Mouse (Mus musculus): Measurements from ENCODE around the gene Bola2. TPM values are rescaled to one million over a fixed set of nuclear protein-coding genes. Genes with fewer than 3 reads are reported as not detected.

Gene Bola2
- polyA plus RNA-seq, 1 experiment from 2014 or later, result 118 TPM

DNA sequence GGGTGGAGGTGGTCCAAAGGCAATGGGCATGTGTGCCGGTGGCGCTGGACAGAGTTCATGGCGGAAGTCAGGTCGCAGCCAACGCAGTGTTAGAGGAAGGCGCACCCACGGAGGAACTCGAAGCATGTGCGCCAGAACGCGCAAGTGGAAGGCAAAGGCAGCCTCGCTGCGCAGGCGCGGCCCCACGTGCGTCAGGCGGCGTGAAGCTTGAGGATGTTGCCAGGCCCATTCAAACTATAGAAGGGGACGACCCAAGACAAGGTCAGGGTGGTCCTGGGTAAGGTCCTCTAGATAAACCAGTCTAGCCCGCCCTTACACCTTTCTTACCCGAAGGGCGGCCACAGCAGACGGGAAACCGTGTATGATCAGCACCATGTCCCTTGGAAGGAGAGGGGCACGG lies 2.8 kb upstream of the Bola2 start:
- Histone ChIP-seq H3K36me3 (ENCODE audit: control insufficient read depth, insufficient read depth, low read length) (peaks cover 14% of the 10 kb centered on the region), H3K9ac (replicated peaks; ENCODE audit: low read depth, low read length) (no peak overlapping the region), H3K9me3 (ENCODE audit: control insufficient read depth, low read depth, low read length) (no peaks in the 10 kb centered on the region), H3K4me1 (ENCODE audit: control insufficient read depth, insufficient read depth, low read length) (peaks cover 6% of the 10 kb centered on the region; the same call in 1 of the 2 replicates), H3K27ac (ENCODE audit: low read length) (no peak overlapping the region), H3K4me3 (ENCODE audit: low read depth, low read length) (no peak overlapping the region), H3K4me2 (replicated peaks; ENCODE audit: low read depth, low read length) (no peak overlapping the region), H3K27me3 (ENCODE audit: control insufficient read depth, insufficient read depth, low read length) (no peaks in the 10 kb centered on the region)
- WGBS, result 95% methylated on average over 26 of the region's 26 CpGs
- ATAC-seq (ENCODE audit: insufficient number of reproducible peaks, insufficient read depth, low FRiP score, low read depth), result no peak

DNA sequence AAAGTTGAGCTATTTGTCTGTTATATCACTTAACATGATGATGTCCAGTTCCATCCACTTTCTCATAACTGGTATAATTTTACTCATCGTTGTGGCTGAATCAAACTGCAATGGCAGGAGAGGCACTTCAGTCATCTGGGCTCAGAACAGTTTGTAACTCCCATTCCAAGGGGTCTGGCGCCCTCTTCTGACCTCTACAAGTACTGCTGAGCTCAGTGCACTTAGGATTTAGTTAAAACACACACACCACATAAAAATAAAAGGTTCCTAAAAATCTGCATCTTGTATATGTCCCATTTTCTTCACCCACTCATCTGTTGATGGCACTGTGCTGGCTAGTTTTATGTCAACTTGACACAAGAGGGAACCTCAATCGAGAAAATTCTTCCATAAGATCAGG lies 1.9 kb upstream of the Bola2 start:
- WGBS, result 27% methylated on average over 3 of the region's 3 CpGs
- Histone ChIP-seq H3K27ac (ENCODE audit: low read length) (no peak overlapping the region), H3K4me1 (ENCODE audit: control insufficient read depth, insufficient read depth, low read length) (peaks cover 6% of the 10 kb centered on the region; the same call in 1 of the 2 replicates), H3K36me3 (ENCODE audit: control insufficient read depth, insufficient read depth, low read length) (peaks cover 14% of the 10 kb centered on the region), H3K9ac (replicated peaks; ENCODE audit: low read depth, low read length) (no peak overlapping the region), H3K4me2 (replicated peaks; ENCODE audit: low read depth, low read length) (no peak overlapping the region), H3K27me3 (ENCODE audit: control insufficient read depth, insufficient read depth, low read length) (no peaks in the 10 kb centered on the region), H3K9me3 (ENCODE audit: control insufficient read depth, low read depth, low read length) (no peaks in the 10 kb centered on the region), H3K4me3 (ENCODE audit: low read depth, low read length) (no peak overlapping the region)
- ATAC-seq (ENCODE audit: insufficient number of reproducible peaks, insufficient read depth, low FRiP score, low read depth), result no peak

DNA sequence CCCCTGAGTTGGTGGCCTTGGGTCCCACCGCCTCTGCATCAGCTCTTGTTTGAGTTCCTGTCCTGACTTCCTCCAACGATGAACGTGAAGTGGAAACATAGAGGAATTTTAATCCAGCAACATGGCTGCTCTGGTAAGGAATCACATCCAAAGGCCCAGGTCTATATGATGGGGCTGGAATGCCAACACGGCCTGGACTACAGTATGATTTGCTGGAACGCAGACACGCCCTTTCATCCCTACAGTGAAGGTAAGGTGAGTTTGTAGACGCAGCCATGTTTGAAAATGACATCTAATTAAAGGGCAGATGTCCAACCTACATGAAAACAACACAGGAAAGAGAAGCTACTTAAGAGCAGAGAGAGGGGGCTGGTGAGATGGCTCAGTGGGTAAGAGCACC lies 1.4 kb upstream of the Bola2 start:
- H3K27me3 ChIP-seq (ENCODE audit: control insufficient read depth, insufficient read depth, low read length), result no peaks in the 10 kb centered on the region
- no peaks in the 10 kb centered on the region for H3K9me3 ChIP-seq (ENCODE audit: control insufficient read depth, low read depth, low read length)
- H3K9ac ChIP-seq (replicated peaks; ENCODE audit: low read depth, low read length), result no peak overlapping the region
- no peak overlapping the region for H3K27ac ChIP-seq (ENCODE audit: low read length)
- ATAC-seq (ENCODE audit: insufficient number of reproducible peaks, insufficient read depth, low FRiP score, low read depth), result no peak
- 80% methylated on average over 7 of the region's 7 CpGs for WGBS
- peaks cover 14% of the 10 kb centered on the region for H3K36me3 ChIP-seq (ENCODE audit: control insufficient read depth, insufficient read depth, low read length)
- no peak overlapping the region for H3K4me2 ChIP-seq (replicated peaks; ENCODE audit: low read depth, low read length)
- no peak overlapping the region for H3K4me3 ChIP-seq (ENCODE audit: low read depth, low read length)
- H3K4me1 ChIP-seq (ENCODE audit: control insufficient read depth, insufficient read depth, low read length), result peaks cover 6% of the 10 kb centered on the region; the same call in 1 of the 2 replicates

DNA sequence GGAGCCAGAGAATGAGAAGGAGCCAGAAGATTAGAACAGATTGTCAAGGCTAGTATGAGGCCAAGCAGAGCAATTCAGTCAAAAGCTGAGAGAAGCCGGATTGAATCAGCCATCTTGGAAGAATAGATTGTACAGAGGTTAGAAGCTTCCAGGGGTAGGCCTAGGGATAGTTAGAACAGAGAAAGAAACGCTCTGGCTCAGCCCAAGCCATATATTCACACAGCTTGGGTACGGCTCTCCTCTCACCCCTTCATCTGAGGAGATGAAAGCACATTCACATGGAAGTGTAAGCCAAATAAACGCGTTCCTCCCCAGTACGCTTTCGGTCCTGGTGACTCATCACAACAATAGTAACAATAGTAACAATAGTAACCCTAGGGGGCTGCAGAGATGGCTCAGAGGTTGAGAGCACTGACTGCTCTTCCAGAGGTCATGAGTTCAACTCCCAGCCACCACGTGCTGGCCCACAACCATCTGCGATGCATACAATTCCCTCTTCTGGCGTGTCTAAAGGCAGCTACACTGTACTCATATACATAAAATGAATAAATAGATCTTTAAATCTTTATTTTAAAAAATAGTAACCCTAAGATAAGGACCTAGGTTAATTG lies 655 bp upstream of the Bola2 start:
- Histone ChIP-seq H3K9me3 (ENCODE audit: control insufficient read depth, low read depth, low read length) (no peaks in the 10 kb centered on the region), H3K9ac (replicated peaks; ENCODE audit: low read depth, low read length) (peak overlapping the region; percentile 77; the same call in 1 of the 2 replicates), H3K27me3 (ENCODE audit: control insufficient read depth, insufficient read depth, low read length) (no peaks in the 10 kb centered on the region), H3K27ac (ENCODE audit: low read length) (no peak overlapping the region), H3K4me1 (ENCODE audit: control insufficient read depth, insufficient read depth, low read length) (peaks cover 6% of the 10 kb centered on the region; the same call in 1 of the 2 replicates), H3K4me3 (ENCODE audit: low read depth, low read length) (peak overlapping the region; percentile 79), H3K36me3 (ENCODE audit: control insufficient read depth, insufficient read depth, low read length) (peaks cover 14% of the 10 kb centered on the region), H3K4me2 (replicated peaks; ENCODE audit: low read depth, low read length) (peak overlapping the region; percentile 95)
- no peak for ATAC-seq (ENCODE audit: insufficient number of reproducible peaks, insufficient read depth, low FRiP score, low read depth)
- 38% methylated on average over 10 of the region's 10 CpGs for WGBS

DNA sequence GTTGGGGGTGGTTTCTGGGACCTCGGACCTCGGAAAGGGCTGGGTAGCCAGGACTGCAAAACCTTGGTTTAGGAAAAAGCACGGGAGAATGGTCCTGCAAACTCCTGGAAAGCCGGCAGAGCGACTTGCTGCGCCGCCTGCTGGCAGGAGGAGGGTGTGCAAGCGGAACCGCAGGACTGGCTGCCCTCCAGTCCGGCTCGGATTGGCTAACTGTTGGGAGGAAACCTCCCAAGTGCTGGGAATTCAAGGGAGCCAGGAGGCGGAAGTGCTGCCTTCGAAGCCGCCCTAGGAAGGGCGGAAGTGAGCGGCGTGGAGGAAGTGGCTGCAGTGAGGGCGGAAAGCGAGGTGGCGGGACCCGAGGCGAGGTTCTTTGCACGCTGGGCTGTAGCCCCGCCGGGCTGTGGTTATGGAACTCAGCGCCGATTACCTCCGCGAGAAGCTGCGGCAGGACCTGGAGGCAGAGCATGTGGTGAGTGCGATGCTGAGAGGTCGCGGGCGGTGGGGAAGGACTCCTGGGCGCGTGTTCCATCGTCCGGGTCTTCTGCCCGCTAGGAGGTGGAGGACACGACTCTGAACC lies 518 bp downstream of the Bola2 start, which contains the start of gene Slx1b:
Slx1b (minus strand) TSS at position 154 of the 577 bp plus-strand sequence.
- peak within 1 kb of the TSS; percentile 96 for H3K27ac ChIP-seq (ENCODE audit: low read length)
- H3K9me3 ChIP-seq (ENCODE audit: control insufficient read depth, low read depth, low read length), result no peaks in the 10 kb centered on the region
- H3K9ac ChIP-seq (replicated peaks; ENCODE audit: low read depth, low read length), result peak within 1 kb of the TSS; percentile 77
- H3K36me3 ChIP-seq (ENCODE audit: control insufficient read depth, insufficient read depth, low read length), result peaks cover 13% of the 10 kb centered on the region
- H3K4me2 ChIP-seq (replicated peaks; ENCODE audit: low read depth, low read length), result peak within 1 kb of the TSS; percentile 95
- peak; percentile 95 for ATAC-seq (ENCODE audit: insufficient number of reproducible peaks, insufficient read depth, low FRiP score, low read depth)
- H3K4me1 ChIP-seq (ENCODE audit: control insufficient read depth, insufficient read depth, low read length), result peaks cover 6% of the 10 kb centered on the region; the same call in 1 of the 2 replicates
- no peaks in the 10 kb centered on the region for H3K27me3 ChIP-seq (ENCODE audit: control insufficient read depth, insufficient read depth, low read length)
- 2% methylated on average over 40 of the region's 40 CpGs for WGBS
- H3K4me3 ChIP-seq (ENCODE audit: low read depth, low read length), result peak within 1 kb of the TSS; percentile 79

DNA sequence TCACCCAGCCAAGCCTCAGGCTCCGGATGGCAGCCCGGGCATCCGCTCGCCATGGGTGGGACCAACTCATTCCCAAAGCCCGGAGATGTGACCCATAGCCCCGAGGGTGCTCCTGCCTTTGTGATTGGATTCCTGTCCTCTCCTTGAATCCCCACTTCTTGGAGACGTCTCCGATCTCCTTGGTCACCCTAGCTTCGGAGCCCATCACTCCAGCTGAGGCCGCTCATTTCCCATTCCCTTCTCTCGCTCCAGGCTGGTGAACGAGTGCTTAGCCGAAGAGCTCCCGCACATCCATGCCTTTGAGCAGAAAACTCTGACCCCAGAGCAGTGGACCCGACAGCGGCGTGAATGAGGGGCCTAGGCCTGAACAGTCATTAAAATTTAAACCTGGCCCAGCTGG lies 1.1 kb downstream of the Bola2 start:
- Histone ChIP-seq H3K4me2 (replicated peaks; ENCODE audit: low read depth, low read length) (peak overlapping the region; percentile 95), H3K4me1 (ENCODE audit: control insufficient read depth, insufficient read depth, low read length) (peaks cover 6% of the 10 kb centered on the region; the same call in 1 of the 2 replicates), H3K27me3 (ENCODE audit: control insufficient read depth, insufficient read depth, low read length) (no peaks in the 10 kb centered on the region), H3K27ac (ENCODE audit: low read length) (no peak overlapping the region), H3K36me3 (ENCODE audit: control insufficient read depth, insufficient read depth, low read length) (peaks cover 7% of the 10 kb centered on the region), H3K9me3 (ENCODE audit: control insufficient read depth, low read depth, low read length) (no peaks in the 10 kb centered on the region), H3K9ac (replicated peaks; ENCODE audit: low read depth, low read length) (peak overlapping the region; percentile 49), H3K4me3 (ENCODE audit: low read depth, low read length) (peak overlapping the region; percentile 79)
- no peak for ATAC-seq (ENCODE audit: insufficient number of reproducible peaks, insufficient read depth, low FRiP score, low read depth)
- 4% methylated on average over 17 of the region's 17 CpGs for WGBS

DNA sequence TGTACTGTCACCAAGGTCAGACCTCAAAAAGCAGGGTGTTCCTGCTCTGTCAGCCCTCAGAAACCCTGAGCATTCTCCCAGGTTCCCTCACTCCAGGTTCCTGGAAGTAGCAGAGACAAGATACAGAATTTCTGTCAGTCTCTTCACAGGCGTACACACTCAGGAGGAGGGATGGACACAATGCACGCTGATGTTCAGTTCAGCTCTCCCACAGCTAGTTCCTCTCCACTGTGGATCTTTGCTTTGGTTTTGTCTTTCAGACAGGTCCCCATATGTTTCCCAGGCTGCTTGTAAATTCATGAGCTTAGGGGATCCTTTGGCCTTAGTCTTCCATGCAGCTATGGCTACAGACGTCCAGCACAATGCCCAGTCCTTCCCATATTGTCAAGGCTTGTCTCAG lies 1.7 kb downstream of the Bola2 start:
- Histone ChIP-seq H3K9me3 (ENCODE audit: control insufficient read depth, low read depth, low read length) (no peaks in the 10 kb centered on the region), H3K4me2 (replicated peaks; ENCODE audit: low read depth, low read length) (peak overlapping the region; percentile 95), H3K4me3 (ENCODE audit: low read depth, low read length) (peak overlapping the region; percentile 79), H3K36me3 (ENCODE audit: control insufficient read depth, insufficient read depth, low read length) (peaks cover 6% of the 10 kb centered on the region; the same call in 1 of the 2 replicates), H3K27ac (ENCODE audit: low read length) (no peak overlapping the region), H3K27me3 (ENCODE audit: control insufficient read depth, insufficient read depth, low read length) (no peaks in the 10 kb centered on the region), H3K4me1 (ENCODE audit: control insufficient read depth, insufficient read depth, low read length) (peaks cover 6% of the 10 kb centered on the region; the same call in 1 of the 2 replicates), H3K9ac (replicated peaks; ENCODE audit: low read depth, low read length) (peak overlapping the region; percentile 49; the same call in 1 of the 2 replicates)
- no peak for ATAC-seq (ENCODE audit: insufficient number of reproducible peaks, insufficient read depth, low FRiP score, low read depth)
- 85% methylated on average over 3 of the region's 3 CpGs for WGBS

DNA sequence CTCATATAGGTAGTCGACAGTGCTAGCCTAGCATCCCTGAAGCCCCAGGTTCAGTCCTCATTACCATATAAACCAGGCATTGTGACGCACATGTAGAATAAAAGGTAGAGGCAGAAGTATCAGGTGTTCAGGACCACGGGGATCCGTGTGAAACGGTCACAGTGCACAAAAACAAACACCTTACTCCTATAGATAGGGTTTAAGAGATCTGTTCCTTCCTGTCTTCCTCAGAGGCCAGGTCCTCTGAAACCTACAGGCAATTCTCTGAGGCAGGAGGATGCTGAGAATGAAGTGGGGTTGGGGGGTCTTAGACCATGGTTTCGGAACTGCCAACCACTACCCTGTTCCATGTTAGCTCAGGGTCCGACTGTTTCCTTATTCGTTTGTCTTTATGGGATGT lies 2.6 kb downstream of the Bola2 start:
- no peak overlapping the region for H3K4me2 ChIP-seq (replicated peaks; ENCODE audit: low read depth, low read length)
- no peak for ATAC-seq (ENCODE audit: insufficient number of reproducible peaks, insufficient read depth, low FRiP score, low read depth)
- no peaks in the 10 kb centered on the region for H3K27me3 ChIP-seq (ENCODE audit: control insufficient read depth, insufficient read depth, low read length)
- H3K9me3 ChIP-seq (ENCODE audit: control insufficient read depth, low read depth, low read length), result no peaks in the 10 kb centered on the region
- H3K36me3 ChIP-seq (ENCODE audit: control insufficient read depth, insufficient read depth, low read length), result no peaks in the 10 kb centered on the region
- WGBS, result 92% methylated on average over 8 of the region's 8 CpGs
- H3K27ac ChIP-seq (ENCODE audit: low read length), result no peak overlapping the region
- H3K4me3 ChIP-seq (ENCODE audit: low read depth, low read length), result no peak overlapping the region
- H3K4me1 ChIP-seq (ENCODE audit: control insufficient read depth, insufficient read depth, low read length), result peaks cover 6% of the 10 kb centered on the region; the same call in 1 of the 2 replicates
- H3K9ac ChIP-seq (replicated peaks; ENCODE audit: low read depth, low read length), result no peak overlapping the region
